Mouse (Mus musculus) embryonic fibroblast, embryonic 13.5 days (primary cell): ENCODE results near the gene Kif21a.

Experiments used
- CTCF ChIP-seq: IDR thresholded peaks from 2 replicates; pipeline ENCODE4 v1.5.1; 2011; ENCODE audit warnings: mild to moderate bottlenecking, control low read depth, low read length, moderate library complexity, borderline replicate concordance; ENCODE audit not compliant: insufficient read depth
- POLR2A ChIP-seq: IDR thresholded peaks from 2 replicates; pipeline ENCODE4 v1.6.1; 2011; ENCODE audit warnings: low read depth, mild to moderate bottlenecking, control low read depth, low read length, moderate library complexity

DNA sequence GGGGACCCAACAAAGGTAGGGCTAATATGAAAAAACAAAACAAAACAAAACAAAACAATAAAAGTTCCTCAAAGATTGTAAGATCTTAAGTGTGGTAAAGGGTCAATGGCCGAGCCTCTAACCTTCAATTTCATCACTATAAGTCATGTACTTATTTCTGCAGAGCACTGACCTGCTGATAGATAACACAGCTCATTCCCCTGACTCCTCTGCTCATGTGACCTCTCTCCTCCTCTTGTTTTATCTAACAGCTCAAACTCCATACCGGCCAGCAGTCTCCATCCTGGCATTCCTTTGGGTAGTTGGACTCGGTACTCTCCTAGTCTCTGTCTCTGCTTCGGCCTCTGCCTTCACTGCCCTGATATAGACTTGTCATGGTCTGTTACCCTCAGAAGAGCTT, 87.2 kb downstream of the Kif21a start:
- no peak for TF ChIP-seq CTCF
- no peak for TF ChIP-seq POLR2A
